Mouse (Mus musculus) liver, embryonic 12.5 days (tissue): ENCODE results near the gene Fbxw13. TPM values are rescaled to one million over a fixed set of nuclear protein-coding genes. Genes with fewer than 3 reads are reported as not detected.
"Not testable (repeated sequence)": the region's sequence is repeated elsewhere in the genome, so short reads cannot be mapped to it uniquely, and the experiment has no call there.

Experiments
- ATAC-seq: fragments of 200-750 bp; cut with Nextera tagmentation; 2 replicates; pipeline ENCODE4 v1.8.0; 2017; ENCODE audit warnings: moderate number of reproducible peaks, mild to moderate bottlenecking, moderate library complexity
- H3K27ac ChIP-seq: fragments of 300-500 bp; sonication (generic); 2 replicates; pipeline ENCODE4 v1.5.1; 2016; ENCODE audit warnings: mild to moderate bottlenecking
- H3K27me3 ChIP-seq: fragments of 300-500 bp; sonication (generic); replicated peaks from 2 replicates; pipeline ENCODE4 v1.6.1; 2016; ENCODE audit warnings: mild to moderate bottlenecking, moderate library complexity
- H3K36me3 ChIP-seq: fragments of 300-500 bp; sonication (generic); 2 replicates; pipeline ENCODE4 v1.6.1; 2016; ENCODE audit warnings: mild to moderate bottlenecking, moderate library complexity
- H3K4me1 ChIP-seq: fragments of 300-500 bp; sonication (generic); 2 replicates; pipeline ENCODE4 v1.6.1; 2016
- H3K4me2 ChIP-seq: fragments of 300-500 bp; sonication (generic); 2 replicates; pipeline ENCODE4 v1.6.1; 2016; ENCODE audit warnings: mild to moderate bottlenecking, moderate library complexity
- H3K4me3 ChIP-seq: fragments of 300-500 bp; sonication (generic); 2 replicates; pipeline ENCODE4 v1.5.1; 2016; ENCODE audit warnings: mild to moderate bottlenecking, moderate library complexity
- H3K9ac ChIP-seq: fragments of 300-500 bp; sonication (generic); 2 replicates; pipeline ENCODE4 v1.6.1; 2016; ENCODE audit warnings: mild to moderate bottlenecking, moderate library complexity
- H3K9me3 ChIP-seq: fragments of 300-500 bp; sonication (generic); replicated peaks from 2 replicates; pipeline ENCODE4 v1.6.1; 2016; ENCODE audit warnings: mild to moderate bottlenecking, moderate library complexity
- WGBS: fragments of 180-500 bp; shearing (Covaris S2); methylation state at CpG from one replicate; pipeline ENCODE4 v1.1.7; 2016; ENCODE audit not compliant: insufficient replicate concordance; 5-methylcytosine and 5-hydroxymethylcytosine counted together
- polyA plus RNA-seq: library from polyadenylated mRNA; unstranded; fragments of >200 nt; fragmentation: Nextera tagmentation; extraction: Ambion mirVana; gene quantifications from 2 replicates; pipeline ENCODE4 v1.2.1, GENCODE M21; 2016

Fbxw13 gene
- not detected in 2 replicates for polyA plus RNA-seq

DNA sequence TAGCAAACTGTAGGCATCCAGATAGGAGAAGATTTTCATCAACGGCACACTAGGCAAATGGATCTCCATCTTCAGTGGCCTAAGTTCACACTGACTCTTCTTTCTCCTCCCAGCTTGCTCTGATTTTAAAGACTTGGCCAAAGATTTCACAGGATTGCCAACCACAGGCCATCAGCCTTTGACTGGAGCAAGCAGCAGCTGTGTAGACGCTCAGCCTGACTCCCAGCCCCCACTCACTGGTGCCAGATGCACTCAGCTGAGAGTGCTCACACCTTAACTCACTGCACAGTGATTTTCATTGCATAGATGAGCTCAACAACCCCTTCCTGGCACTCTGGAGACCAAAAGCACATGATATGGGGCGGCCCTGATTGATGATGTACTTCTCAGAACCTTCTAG lies at the start of gene Fbxw13:
TSS of gene Fbxw13 (minus strand) at position 101 of the 400 bp plus-strand sequence.
- H3K4me1 ChIP-seq, H3K27ac ChIP-seq, H3K9me3 ChIP-seq, H3K36me3 ChIP-seq, H3K4me3 ChIP-seq, H3K9ac ChIP-seq, H3K27me3 ChIP-seq, ATAC-seq, H3K4me2 ChIP-seq: not testable (repeated sequence)
- 58% methylated on average over 3 of the region's 3 CpGs for WGBS

DNA sequence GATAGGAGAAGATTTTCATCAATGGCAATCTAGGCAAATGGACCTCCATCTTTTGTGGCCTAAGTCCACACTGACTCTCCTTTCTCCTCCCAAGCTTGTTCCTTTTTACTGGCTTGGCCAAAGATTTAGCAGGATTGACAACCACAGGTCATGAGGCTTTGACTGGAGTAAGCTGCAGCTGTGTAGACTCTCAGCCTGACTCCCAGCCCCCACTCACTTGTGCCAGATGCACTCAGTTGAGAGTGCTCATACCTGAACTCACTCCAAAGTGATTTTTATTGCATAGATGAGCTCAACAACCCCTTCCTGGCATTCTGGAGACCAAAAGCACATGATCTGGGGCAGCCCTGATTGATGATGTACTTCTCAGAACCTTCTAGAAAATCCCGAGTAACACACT lies 38.9 kb upstream of the Fbxw13 start, which contains the start of gene Fbxw20:
TSS of gene Fbxw20 (minus strand) at position 101 of the 400 bp plus-strand sequence.
- no peaks in the 10 kb centered on the region for H3K36me3 ChIP-seq
- H3K27me3 ChIP-seq = no peaks in the 10 kb centered on the region
- no peak within 1 kb of the TSS for H3K4me3 ChIP-seq
- ATAC-seq = no peak
- WGBS = 67% methylated on average over 1 of the region's 1 CpGs
- no peak within 1 kb of the TSS for H3K9ac ChIP-seq
- no peak within 1 kb of the TSS for H3K4me2 ChIP-seq
- no peak within 1 kb of the TSS for H3K27ac ChIP-seq
- no peaks in the 10 kb centered on the region for H3K4me1 ChIP-seq
- H3K9me3 ChIP-seq = no peaks in the 10 kb centered on the region

DNA sequence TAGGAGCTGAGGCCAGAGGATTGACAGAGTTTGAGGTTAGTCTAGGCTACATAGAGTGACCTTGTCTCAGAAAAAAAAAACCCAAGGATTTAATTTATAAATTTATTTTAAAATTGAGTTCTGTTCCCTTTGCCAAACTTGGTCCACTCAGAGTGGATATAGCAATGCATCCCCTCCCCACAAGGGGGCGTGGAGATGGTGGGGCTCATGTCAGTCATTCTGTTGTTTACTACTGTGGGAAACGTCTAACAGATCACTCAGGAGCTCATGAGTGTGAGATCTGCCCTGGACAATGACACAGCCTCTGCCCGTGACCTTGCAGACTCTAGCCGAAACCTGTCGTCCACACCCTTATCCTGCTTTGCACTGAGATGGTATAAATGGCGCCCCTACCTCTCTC lies 22.7 kb upstream of the Fbxw13 start:
- H3K27ac ChIP-seq = no peak overlapping the region
- H3K9me3 ChIP-seq = 0 out of 2 replicates have a peak, but pooled peaks cover 3% of the 10 kb centered on the region
- H3K4me2 ChIP-seq = no peak overlapping the region
- ATAC-seq = no peak
- H3K9ac ChIP-seq = no peak overlapping the region
- H3K36me3 ChIP-seq = no peaks in the 10 kb centered on the region
- WGBS = 47% methylated on average over 6 of the region's 6 CpGs
- no peaks in the 10 kb centered on the region for H3K4me1 ChIP-seq
- H3K27me3 ChIP-seq = no peaks in the 10 kb centered on the region
- no peak overlapping the region for H3K4me3 ChIP-seq

DNA sequence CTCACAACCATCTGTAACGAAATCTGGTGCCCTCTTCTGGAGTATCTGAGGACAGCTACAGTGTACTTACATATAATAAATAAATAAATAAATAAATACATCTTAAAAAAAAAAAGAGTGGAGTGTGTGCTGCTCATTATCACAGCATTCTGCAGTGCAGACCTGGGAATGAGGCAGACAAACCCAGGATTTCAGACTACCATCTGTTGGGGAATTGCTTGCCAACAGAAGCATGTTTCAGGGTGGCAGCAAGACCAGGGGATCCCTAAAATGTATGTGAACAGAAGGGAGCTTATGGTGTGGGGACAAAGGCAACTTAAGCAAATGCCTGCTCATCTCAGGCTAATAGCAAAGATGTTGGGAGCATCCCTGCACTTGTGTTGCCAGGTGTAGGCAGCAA lies 5.6 kb upstream of the Fbxw13 start:
- H3K9ac ChIP-seq, H3K4me1 ChIP-seq, ATAC-seq, H3K4me3 ChIP-seq, H3K27ac ChIP-seq, H3K27me3 ChIP-seq, H3K9me3 ChIP-seq, H3K4me2 ChIP-seq, H3K36me3 ChIP-seq: not testable (repeated sequence)
- 23% methylated on average over 1 of the region's 1 CpGs for WGBS

DNA sequence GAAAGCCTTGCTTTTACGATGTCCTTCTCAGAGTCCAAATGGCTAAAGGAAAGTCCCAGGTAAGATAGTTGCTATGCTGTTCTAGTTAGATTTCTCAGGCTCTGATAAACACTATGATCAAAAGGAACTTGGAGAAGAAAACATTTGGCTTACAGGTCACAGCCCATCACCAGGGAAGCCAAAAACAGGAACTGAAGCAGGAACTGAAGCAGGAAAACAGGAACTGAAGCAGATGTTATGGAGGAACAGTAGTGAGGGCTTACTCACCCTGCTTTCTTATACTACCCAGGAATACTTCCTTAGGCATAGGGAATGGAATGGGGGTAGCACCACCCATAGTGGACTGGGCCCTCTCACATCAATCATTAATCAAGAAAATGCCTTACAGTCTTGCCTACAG lies 4.6 kb upstream of the Fbxw13 start:
- H3K4me1 ChIP-seq = no peaks in the 10 kb centered on the region
- no peaks in the 10 kb centered on the region for H3K27me3 ChIP-seq
- no peaks in the 10 kb centered on the region for H3K9me3 ChIP-seq
- no peak overlapping the region for H3K9ac ChIP-seq
- 52% methylated on average over 1 of the region's 1 CpGs for WGBS
- ATAC-seq = no peak
- H3K4me3 ChIP-seq = no peak overlapping the region
- H3K27ac ChIP-seq = no peak overlapping the region
- no peak overlapping the region for H3K4me2 ChIP-seq
- H3K36me3 ChIP-seq = no peaks in the 10 kb centered on the region

DNA sequence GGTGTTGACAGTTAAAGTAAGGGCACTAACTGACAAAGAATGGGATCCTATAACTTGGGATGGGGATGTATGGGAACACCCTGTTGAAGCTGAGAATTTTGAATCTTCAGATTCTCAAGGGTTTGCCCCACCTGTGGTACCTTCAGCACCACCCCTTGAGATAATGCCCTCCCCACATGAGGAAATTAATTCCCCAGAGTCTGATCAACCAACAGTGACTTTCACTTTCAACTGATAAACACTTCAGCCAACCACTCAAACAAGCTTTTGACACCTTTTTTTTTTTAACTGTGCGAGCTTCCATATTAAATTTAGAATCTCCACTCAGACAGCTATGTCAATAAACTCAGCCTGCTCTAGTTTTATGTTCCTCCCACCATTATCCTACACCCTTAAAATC lies 3.6 kb upstream of the Fbxw13 start:
- H3K4me3 ChIP-seq = no peak overlapping the region
- no peak overlapping the region for H3K9ac ChIP-seq
- ATAC-seq = no peak
- no peaks in the 10 kb centered on the region for H3K36me3 ChIP-seq
- no peaks in the 10 kb centered on the region for H3K27me3 ChIP-seq
- WGBS = 60% methylated on average over 1 of the region's 1 CpGs
- H3K4me1 ChIP-seq = no peaks in the 10 kb centered on the region
- H3K9me3 ChIP-seq = no peaks in the 10 kb centered on the region
- no peak overlapping the region for H3K4me2 ChIP-seq
- no peak overlapping the region for H3K27ac ChIP-seq

DNA sequence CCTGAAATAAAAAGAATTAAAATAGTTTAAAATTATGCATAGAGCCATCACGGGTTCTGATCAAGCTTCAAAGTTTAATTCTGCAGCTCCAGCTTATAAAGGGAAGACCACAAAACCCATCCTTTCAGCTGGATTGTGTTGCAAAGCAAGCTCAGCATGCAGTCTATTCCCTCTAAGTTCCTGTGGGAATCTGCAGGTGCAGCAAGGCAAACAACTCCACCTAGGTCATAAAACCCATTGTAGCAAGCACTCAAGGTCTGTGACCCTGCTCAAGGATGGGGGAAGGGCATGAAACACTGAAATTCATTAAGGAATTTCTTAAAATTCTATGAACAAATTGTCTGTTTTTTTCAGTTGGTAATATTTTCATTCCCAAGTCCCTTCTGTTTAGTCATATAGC lies 18.6 kb downstream of the Fbxw13 start:
- Histone ChIP-seq H3K9me3 (no peaks in the 10 kb centered on the region), H3K36me3 (no peaks in the 10 kb centered on the region), H3K4me2 (no peak overlapping the region), H3K27ac (no peak overlapping the region), H3K4me1 (no peaks in the 10 kb centered on the region), H3K9ac (no peak overlapping the region), H3K4me3 (no peak overlapping the region), H3K27me3 (no peaks in the 10 kb centered on the region)
- 60% methylated on average over 1 of the region's 1 CpGs for WGBS
- ATAC-seq = no peak

DNA sequence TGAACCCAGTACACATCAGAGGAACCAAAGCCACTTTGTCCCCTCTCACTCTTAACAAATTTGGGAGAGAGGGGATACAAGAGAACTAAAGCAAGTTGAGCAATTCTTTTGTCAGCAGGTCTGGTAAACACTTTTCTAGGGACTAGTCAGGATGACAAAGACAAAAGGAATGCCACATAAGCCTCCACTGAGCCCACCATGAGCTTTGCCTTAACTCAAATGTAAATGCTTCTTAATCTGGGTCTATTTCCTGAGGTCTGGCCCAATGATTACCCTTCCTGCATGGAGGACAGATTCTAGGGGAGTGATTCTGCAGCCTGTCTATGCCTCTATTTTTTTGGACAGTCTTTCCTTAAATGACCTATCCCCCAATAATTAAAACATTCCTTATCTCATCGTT lies 19.5 kb downstream of the Fbxw13 start:
- Histone ChIP-seq H3K9me3 (no peaks in the 10 kb centered on the region), H3K9ac (no peak overlapping the region), H3K4me1 (no peaks in the 10 kb centered on the region), H3K4me2 (no peak overlapping the region), H3K36me3 (no peaks in the 10 kb centered on the region), H3K27me3 (no peaks in the 10 kb centered on the region), H3K27ac (no peak overlapping the region), H3K4me3 (no peak overlapping the region)
- ATAC-seq = no peak
- WGBS = 74% methylated on average over 1 of the region's 1 CpGs

DNA sequence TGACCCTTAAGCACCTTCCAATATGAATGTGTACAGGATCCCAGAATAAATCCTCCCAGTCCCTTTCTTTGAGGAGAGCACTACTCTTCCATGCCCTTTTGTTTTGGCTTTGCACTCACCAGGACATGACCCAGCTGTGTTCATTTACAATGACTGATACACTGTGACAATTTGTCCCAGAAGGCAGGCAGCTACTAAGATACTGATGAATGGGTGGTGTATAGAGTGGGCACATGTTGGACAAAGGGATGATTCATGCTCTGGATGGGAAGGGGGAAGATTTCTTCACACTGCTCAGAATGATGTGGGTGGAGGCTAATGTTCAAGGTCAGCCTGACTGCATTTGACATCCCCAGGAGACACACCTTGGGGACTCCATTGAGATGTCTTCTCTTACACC lies 28.5 kb downstream of the Fbxw13 start:
- Histone ChIP-seq H3K36me3 (no peaks in the 10 kb centered on the region), H3K4me2 (no peak overlapping the region), H3K4me1 (no peaks in the 10 kb centered on the region), H3K27ac (no peak overlapping the region), H3K9me3 (no peaks in the 10 kb centered on the region), H3K4me3 (no peak overlapping the region), H3K27me3 (no peaks in the 10 kb centered on the region), H3K9ac (no peak overlapping the region)
- ATAC-seq = no peak

DNA sequence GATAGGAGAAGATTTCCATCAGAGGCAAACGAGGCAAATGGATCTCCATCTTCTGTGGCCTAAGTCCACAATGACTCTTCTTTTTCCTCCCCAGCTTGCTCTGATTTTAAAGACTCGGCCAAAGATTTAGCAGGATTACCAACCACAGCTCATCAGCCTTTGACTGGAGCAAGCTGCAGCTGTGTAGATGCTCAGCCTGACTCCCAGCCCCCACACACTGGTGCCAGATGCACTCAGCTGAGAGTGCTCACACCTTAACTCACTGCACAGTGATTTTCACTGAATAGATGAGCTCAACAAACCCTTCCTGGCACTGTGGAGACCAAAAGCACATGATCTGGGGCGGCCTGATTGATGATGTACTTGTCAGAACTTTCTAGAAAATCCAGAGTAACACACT lies 33.8 kb downstream of the Fbxw13 start, which contains the start of gene Fbxw21:
TSS of gene Fbxw21 (minus strand) at position 101 of the 400 bp plus-strand sequence.
- no peak within 1 kb of the TSS for H3K4me2 ChIP-seq
- no peaks in the 10 kb centered on the region for H3K9me3 ChIP-seq
- WGBS = 39% methylated on average over 3 of the region's 3 CpGs
- no peaks in the 10 kb centered on the region for H3K4me1 ChIP-seq
- no peak within 1 kb of the TSS for H3K9ac ChIP-seq
- no peaks in the 10 kb centered on the region for H3K36me3 ChIP-seq
- no peak for ATAC-seq
- H3K4me3 ChIP-seq = no peak within 1 kb of the TSS
- H3K27ac ChIP-seq = no peak within 1 kb of the TSS
- H3K27me3 ChIP-seq = no peaks in the 10 kb centered on the region

DNA sequence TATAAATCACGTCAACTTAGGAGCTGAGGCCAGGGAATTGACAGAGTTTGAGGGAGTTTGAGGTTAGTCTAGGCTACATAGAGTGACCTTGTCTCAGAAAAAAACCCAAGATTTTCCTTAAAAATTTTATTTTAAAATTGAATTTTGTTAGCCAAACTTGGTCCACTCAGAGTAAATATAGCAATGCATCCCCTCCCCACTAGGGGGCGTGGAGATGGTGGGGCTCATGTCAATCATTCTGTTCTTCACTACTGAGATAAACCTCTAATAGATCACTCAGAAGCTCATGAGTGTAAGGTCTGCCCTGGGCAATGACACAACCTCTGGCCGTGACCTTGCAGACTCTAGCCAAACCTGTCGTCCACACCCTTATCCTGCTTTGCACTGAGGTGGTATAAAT lies 55.4 kb downstream of the Fbxw13 start:
- H3K4me1 ChIP-seq, H3K27ac ChIP-seq, H3K9me3 ChIP-seq, ATAC-seq, H3K9ac ChIP-seq, H3K36me3 ChIP-seq, H3K4me3 ChIP-seq, H3K4me2 ChIP-seq, H3K27me3 ChIP-seq: not testable (repeated sequence)
- 47% methylated on average over 4 of the region's 4 CpGs for whole genome bisulfite sequencing

DNA sequence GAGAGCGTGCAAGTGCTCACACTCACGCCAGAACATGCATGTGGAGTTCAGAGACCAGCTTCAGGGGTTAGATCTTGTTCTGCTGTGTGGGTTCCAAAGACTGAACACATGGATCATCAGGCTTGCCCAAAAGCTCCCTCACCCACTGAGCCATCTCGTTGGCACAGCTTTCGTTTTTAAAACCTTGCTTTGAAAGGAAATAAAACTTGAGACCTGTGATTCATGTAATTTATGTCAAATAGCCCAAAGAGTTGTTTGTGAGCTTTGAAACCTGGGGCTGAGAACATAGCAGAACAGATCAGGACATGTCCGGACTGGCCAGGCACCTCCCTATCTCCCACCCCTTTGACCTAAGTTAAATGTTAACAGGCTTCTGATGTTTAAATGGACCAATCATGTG lies 65.7 kb downstream of the Fbxw13 start:
- H3K36me3 ChIP-seq = no peaks in the 10 kb centered on the region
- H3K9ac ChIP-seq = no peak overlapping the region
- H3K4me1 ChIP-seq = no peaks in the 10 kb centered on the region
- no peaks in the 10 kb centered on the region for H3K9me3 ChIP-seq
- H3K4me3 ChIP-seq = no peak overlapping the region
- WGBS = 70% methylated on average over 5 of the region's 5 CpGs
- H3K4me2 ChIP-seq = no peak overlapping the region
- ATAC-seq = no peak
- no peak overlapping the region for H3K27ac ChIP-seq
- no peaks in the 10 kb centered on the region for H3K27me3 ChIP-seq
